Mouse (Mus musculus) midbrain, embryonic 14.5 days (tissue): ENCODE data around the gene Psmd9. TPM values are rescaled to one million over a fixed set of nuclear protein-coding genes. Genes with fewer than 3 reads are reported as not detected.

Experiments
- ATAC-seq: fragments of 200-750 bp; cut with Nextera tagmentation; 2 replicates; pipeline ENCODE4 v1.8.0; 2017; ENCODE audit warnings: moderate number of reproducible peaks, moderate library complexity; ENCODE audit not compliant: low FRiP score, low TSS enrichment
- DNase-seq: peaks from one replicate; pipeline ENCODE4 v3.0.0-alpha.2; 2015
- H3K27ac ChIP-seq: fragments of 300-500 bp; sonication (generic); replicated peaks from 2 replicates; pipeline ENCODE4 v1.5.1; 2014; ENCODE audit warnings: mild to moderate bottlenecking, low read depth, low read length, moderate library complexity
- H3K27me3 ChIP-seq: fragments of 300-500 bp; sonication (generic); 2 replicates; pipeline ENCODE4 v1.6.1; 2014; ENCODE audit warnings: low read length, control low read depth, mixed read lengths; ENCODE audit not compliant: control insufficient read depth, insufficient read depth
- H3K36me3 ChIP-seq: fragments of 300-500 bp; sonication (generic); 2 replicates; pipeline ENCODE4 v1.6.1; 2014; ENCODE audit warnings: low read length, control low read depth; ENCODE audit not compliant: control insufficient read depth, insufficient read depth
- H3K4me1 ChIP-seq: fragments of 300-500 bp; sonication (generic); 2 replicates; pipeline ENCODE4 v1.6.1; 2014; ENCODE audit warnings: mild to moderate bottlenecking, antibody characterized with exemption, low read length, control low read depth; ENCODE audit not compliant: control insufficient read depth, insufficient read depth
- H3K4me2 ChIP-seq: fragments of 300-500 bp; sonication (generic); 2 replicates; pipeline ENCODE4 v1.6.1; 2014; ENCODE audit warnings: mild to moderate bottlenecking, low read length, moderate library complexity
- H3K4me3 ChIP-seq: fragments of 300-500 bp; sonication (generic); replicated peaks from 2 replicates; pipeline ENCODE4 v1.5.1; 2014; ENCODE audit warnings: low read depth, low read length
- H3K9ac ChIP-seq: fragments of 300-500 bp; sonication (generic); replicated peaks from 2 replicates; pipeline ENCODE4 v1.6.1; 2014; ENCODE audit warnings: mild to moderate bottlenecking, low read length, moderate library complexity
- H3K9me3 ChIP-seq: fragments of 300-500 bp; sonication (generic); 2 replicates; pipeline ENCODE4 v1.6.1; 2016; ENCODE audit warnings: low read length, control low read depth, mixed read lengths; ENCODE audit not compliant: control insufficient read depth
- WGBS: fragments of 180-500 bp; shearing (Covaris S2); extraction: QIAGEN DNeasy Blood & Tissue Kit; methylation state at CpG from one replicate; pipeline ENCODE4 v1.1.7; 2014; 5-methylcytosine and 5-hydroxymethylcytosine counted together
- polyA plus RNA-seq: library from polyadenylated mRNA; unstranded; fragments of >200 nt; fragmentation: Nextera tagmentation; extraction: Ambion mirVana; gene quantifications from 2 replicates; pipeline ENCODE4 v1.2.1, GENCODE M21; 2014

Gene Psmd9
- polyA plus RNA-seq, 1 experiment from 2014 or later = 51.3 TPM

- ATAC-seq = no peak
- 86% methylated on average over 12 of the region's 12 CpGs for WGBS
Measured at GRCm38 (mm10) chr5:123156763-123157162, 12.4 kb upstream of the Psmd9 start.

GRCm38 (mm10) chr5:123157972-123158371, 11.2 kb upstream of the Psmd9 start:
- DNase-seq = no peak
- H3K27me3 ChIP-seq = no peaks in the 10 kb centered on the region
- H3K9me3 ChIP-seq = no peaks in the 10 kb centered on the region
- H3K9ac ChIP-seq = no peak overlapping the region
- no peaks in the 10 kb centered on the region for H3K4me1 ChIP-seq
- 87% methylated on average over 4 of the region's 4 CpGs for WGBS
- no peak overlapping the region for H3K4me2 ChIP-seq
- ATAC-seq = no peak
- H3K4me3 ChIP-seq = no peak overlapping the region
- H3K27ac ChIP-seq = no peak overlapping the region
- peaks cover 95% of the 10 kb centered on the region for H3K36me3 ChIP-seq

More at GRCm38 (mm10) chr5:123156763-123157162, 12.4 kb upstream of the Psmd9 start:
- no peak overlapping the region for H3K4me3 ChIP-seq
- no peak for DNase-seq
- no peak overlapping the region for H3K4me2 ChIP-seq
- H3K27me3 ChIP-seq = no peaks in the 10 kb centered on the region
- H3K27ac ChIP-seq = no peak overlapping the region
- H3K36me3 ChIP-seq = peaks cover 95% of the 10 kb centered on the region
- no peaks in the 10 kb centered on the region for H3K9me3 ChIP-seq
- H3K9ac ChIP-seq = no peak overlapping the region
- H3K4me1 ChIP-seq = no peaks in the 10 kb centered on the region

- H3K4me3 ChIP-seq = no peak overlapping the region
- H3K27me3 ChIP-seq = no peaks in the 10 kb centered on the region
- no peak overlapping the region for H3K9ac ChIP-seq
- no peak overlapping the region for H3K27ac ChIP-seq
- DNase-seq (no peak), ATAC-seq (no peak)
- H3K9me3 ChIP-seq = no peaks in the 10 kb centered on the region
- 93% methylated on average over 4 of the region's 4 CpGs for WGBS
- H3K4me2 ChIP-seq = no peak overlapping the region
- H3K4me1 ChIP-seq = no peaks in the 10 kb centered on the region
- peaks cover 95% of the 10 kb centered on the region for H3K36me3 ChIP-seq
Measured at GRCm38 (mm10) chr5:123159446-123159845, 9.8 kb upstream of the Psmd9 start.

- DNase-seq (no peak), ATAC-seq (no peak)
- H3K4me3 ChIP-seq = no peak overlapping the region
- no peaks in the 10 kb centered on the region for H3K27me3 ChIP-seq
- H3K4me1 ChIP-seq = no peaks in the 10 kb centered on the region
- no peak overlapping the region for H3K9ac ChIP-seq
- WGBS = 95% methylated on average over 15 of the region's 15 CpGs
- no peak overlapping the region for H3K27ac ChIP-seq
- H3K9me3 ChIP-seq = no peaks in the 10 kb centered on the region
- peaks cover 95% of the 10 kb centered on the region for H3K36me3 ChIP-seq
- H3K4me2 ChIP-seq = no peak overlapping the region
Measured at GRCm38 (mm10) chr5:123159866-123160265, 9.3 kb upstream of the Psmd9 start.

GRCm38 (mm10) chr5:123160341-123160740, 8.9 kb upstream of the Psmd9 start:
- H3K4me3 ChIP-seq = no peak overlapping the region
- WGBS = 92% methylated on average over 15 of the region's 15 CpGs
- no peak for ATAC-seq
- H3K27me3 ChIP-seq = no peaks in the 10 kb centered on the region
- H3K4me2 ChIP-seq = no peak overlapping the region
- DNase-seq = no peak
- no peaks in the 10 kb centered on the region for H3K4me1 ChIP-seq
- H3K9me3 ChIP-seq = no peaks in the 10 kb centered on the region
- no peak overlapping the region for H3K9ac ChIP-seq
- no peak overlapping the region for H3K27ac ChIP-seq
- peaks cover 93% of the 10 kb centered on the region for H3K36me3 ChIP-seq

- ATAC-seq (no peak), DNase-seq (no peak)
Measured at GRCm38 (mm10) chr5:123162942-123163341, 6.3 kb upstream of the Psmd9 start.

GRCm38 (mm10) chr5:123166437-123166836, 2.8 kb upstream of the Psmd9 start:
- Histone ChIP-seq H3K27ac (no peak overlapping the region), H3K4me1 (no peaks in the 10 kb centered on the region), H3K4me3 (no peak overlapping the region), H3K36me3 (peaks cover 54% of the 10 kb centered on the region), H3K9ac (no peak overlapping the region), H3K4me2 (no peak overlapping the region), H3K27me3 (no peaks in the 10 kb centered on the region), H3K9me3 (no peaks in the 10 kb centered on the region)
- ATAC-seq (no peak), DNase-seq (no peak)
- WGBS = 90% methylated on average over 10 of the region's 10 CpGs

More at GRCm38 (mm10) chr5:123162942-123163341, 6.3 kb upstream of the Psmd9 start:
- H3K9ac ChIP-seq = no peak overlapping the region
- peaks cover 88% of the 10 kb centered on the region for H3K36me3 ChIP-seq
- no peak overlapping the region for H3K27ac ChIP-seq
- H3K4me3 ChIP-seq = no peak overlapping the region
- no peaks in the 10 kb centered on the region for H3K9me3 ChIP-seq
- no peaks in the 10 kb centered on the region for H3K4me1 ChIP-seq
- H3K27me3 ChIP-seq = no peaks in the 10 kb centered on the region
- WGBS = 77% methylated on average over 9 of the region's 9 CpGs
- no peak overlapping the region for H3K4me2 ChIP-seq

- Histone ChIP-seq H3K4me3 (no peak overlapping the region), H3K27me3 (no peaks in the 10 kb centered on the region), H3K36me3 (peaks cover 42% of the 10 kb centered on the region), H3K9me3 (no peaks in the 10 kb centered on the region), H3K27ac (0 out of 2 replicates have a peak overlapping the region, but pooled peaks have one; percentile 10), H3K4me2 (no peak overlapping the region), H3K4me1 (0 out of 2 replicates have a peak, but pooled peaks cover 4% of the 10 kb centered on the region), H3K9ac (no peak overlapping the region)
- ATAC-seq (no peak), DNase-seq (no peak)
- WGBS = 67% methylated on average over 5 of the region's 5 CpGs
Measured at GRCm38 (mm10) chr5:123167591-123167990, 1.6 kb upstream of the Psmd9 start.

GRCm38 (mm10) chr5:123170365-123170764, 1.2 kb downstream of the Psmd9 start:
- Histone ChIP-seq H3K4me3 (no peak overlapping the region), H3K36me3 (peaks cover 20% of the 10 kb centered on the region), H3K9me3 (no peaks in the 10 kb centered on the region), H3K4me1 (0 out of 2 replicates have a peak, but pooled peaks cover 4% of the 10 kb centered on the region), H3K4me2 (no peak overlapping the region), H3K27me3 (no peaks in the 10 kb centered on the region), H3K27ac (0 out of 2 replicates have a peak overlapping the region, but pooled peaks have one; percentile 20), H3K9ac (no peak overlapping the region)
- no peak for ATAC-seq
- no peak for DNase-seq
- 85% methylated on average over 9 of the region's 9 CpGs for WGBS
